Mouse (Mus musculus): ENCODE results near the gene Galnt4. TPM values are rescaled to one million over a fixed set of nuclear protein-coding genes. Genes with fewer than 3 reads are reported as not detected.
A peak's percentile ranks its signal among the peaks of the same experiment; 100 is the strongest.

Gene Galnt4
- polyA plus RNA-seq, 1 experiment = 1.3 TPM

- H3K4me1 ChIP-seq (ENCODE audit: control insufficient read depth, insufficient read depth, low read length) = 0 out of 2 replicates have a peak, but pooled peaks cover 1% of the 10 kb centered on the region
- TF ChIP-seq CTCF (IDR thresholded peaks at IDR 0.05; ENCODE audit: extremely low read depth, insufficient read depth, low read length) (no peak), POLR2A (IDR thresholded peaks at IDR 0.05; ENCODE audit: extremely low read depth, insufficient read depth, low read length) (no peak)
- H3K27ac ChIP-seq (ENCODE audit: insufficient read depth, low read length) = peak overlapping the region; percentile 55; the same call in 1 of the 2 replicates
- peak overlapping the region; percentile 91; the same call in 1 of the 2 replicates for H3K4me3 ChIP-seq (ENCODE audit: insufficient read depth, low read length)
Observed at GRCm38 (mm10) chr10:99108431-99108982, 548 bp downstream of the Galnt4 start.

GRCm38 (mm10) chr10:99113533-99113932 lies 5.6 kb downstream of the Galnt4 start:
- Histone ChIP-seq H3K4me3 (ENCODE audit: insufficient read depth, low read length) (no peak overlapping the region), H3K27ac (ENCODE audit: insufficient read depth, low read length) (no peak overlapping the region), H3K4me1 (ENCODE audit: control insufficient read depth, insufficient read depth, low read length) (no peaks in the 10 kb centered on the region)
- TF ChIP-seq CTCF (IDR thresholded peaks at IDR 0.05; ENCODE audit: extremely low read depth, insufficient read depth, low read length) (no peak), POLR2A (IDR thresholded peaks at IDR 0.05; ENCODE audit: extremely low read depth, insufficient read depth, low read length) (no peak)

GRCm38 (mm10) chr10:99114295-99114694 lies 6.3 kb downstream of the Galnt4 start:
- no peak for TF ChIP-seq CTCF (IDR thresholded peaks at IDR 0.05; ENCODE audit: extremely low read depth, insufficient read depth, low read length)
- TF ChIP-seq POLR2A (IDR thresholded peaks at IDR 0.05; ENCODE audit: extremely low read depth, insufficient read depth, low read length) = no peak
- Histone ChIP-seq H3K4me3 (ENCODE audit: insufficient read depth, low read length) (no peak overlapping the region), H3K27ac (ENCODE audit: insufficient read depth, low read length) (no peak overlapping the region)

GRCm38 (mm10) chr10:99115471-99116236 lies 7.7 kb downstream of the Galnt4 start:
- Histone ChIP-seq H3K4me3 (ENCODE audit: insufficient read depth, low read length) (0 out of 2 replicates have a peak overlapping the region, but pooled peaks have one; percentile 2), H3K4me1 (ENCODE audit: control insufficient read depth, insufficient read depth, low read length) (no peaks in the 10 kb centered on the region), H3K27ac (ENCODE audit: insufficient read depth, low read length) (no peak overlapping the region)
- TF ChIP-seq POLR2A (IDR thresholded peaks at IDR 0.05; ENCODE audit: extremely low read depth, insufficient read depth, low read length) (no peak), CTCF (IDR thresholded peaks at IDR 0.05; ENCODE audit: extremely low read depth, insufficient read depth, low read length) (no peak)

More at GRCm38 (mm10) chr10:99114295-99114694, 6.3 kb downstream of the Galnt4 start:
- H3K4me1 ChIP-seq (ENCODE audit: control insufficient read depth, insufficient read depth, low read length) = no peaks in the 10 kb centered on the region

GRCm38 (mm10) chr10:99116237-99116632 lies 8.3 kb downstream of the Galnt4 start:
- no peak overlapping the region for H3K27ac ChIP-seq (ENCODE audit: insufficient read depth, low read length)
- TF ChIP-seq CTCF (IDR thresholded peaks at IDR 0.05; ENCODE audit: extremely low read depth, insufficient read depth, low read length) (no peak), POLR2A (IDR thresholded peaks at IDR 0.05; ENCODE audit: extremely low read depth, insufficient read depth, low read length) (no peak)
- H3K4me1 ChIP-seq (ENCODE audit: control insufficient read depth, insufficient read depth, low read length) = no peaks in the 10 kb centered on the region
- H3K4me3 ChIP-seq (ENCODE audit: insufficient read depth, low read length) = 0 out of 2 replicates have a peak overlapping the region, but pooled peaks have one; percentile 2

- no peaks in the 10 kb centered on the region for H3K4me1 ChIP-seq (ENCODE audit: control insufficient read depth, insufficient read depth, low read length)
- TF ChIP-seq POLR2A (IDR thresholded peaks at IDR 0.05; ENCODE audit: extremely low read depth, insufficient read depth, low read length) (no peak), CTCF (IDR thresholded peaks at IDR 0.05; ENCODE audit: extremely low read depth, insufficient read depth, low read length) (no peak)
- no peak overlapping the region for H3K4me3 ChIP-seq (ENCODE audit: insufficient read depth, low read length)
- H3K27ac ChIP-seq (ENCODE audit: insufficient read depth, low read length) = no peak overlapping the region
Observed at GRCm38 (mm10) chr10:99116650-99117615, 9.0 kb downstream of the Galnt4 start.

- no peaks in the 10 kb centered on the region for H3K4me1 ChIP-seq (ENCODE audit: control insufficient read depth, insufficient read depth, low read length)
- no peak overlapping the region for H3K4me3 ChIP-seq (ENCODE audit: insufficient read depth, low read length)
- TF ChIP-seq POLR2A (IDR thresholded peaks at IDR 0.05; ENCODE audit: extremely low read depth, insufficient read depth, low read length) (no peak), CTCF (IDR thresholded peaks at IDR 0.05; ENCODE audit: extremely low read depth, insufficient read depth, low read length) (no peak)
- H3K27ac ChIP-seq (ENCODE audit: insufficient read depth, low read length) = no peak overlapping the region
Observed at GRCm38 (mm10) chr10:99117876-99118275, 9.9 kb downstream of the Galnt4 start.

GRCm38 (mm10) chr10:99118697-99119096 lies 10.7 kb downstream of the Galnt4 start:
- no peak for TF ChIP-seq POLR2A (IDR thresholded peaks at IDR 0.05; ENCODE audit: extremely low read depth, insufficient read depth, low read length)
- TF ChIP-seq CTCF (IDR thresholded peaks at IDR 0.05; ENCODE audit: extremely low read depth, insufficient read depth, low read length) = no peak
- Histone ChIP-seq H3K4me3 (ENCODE audit: insufficient read depth, low read length) (no peak overlapping the region), H3K4me1 (ENCODE audit: control insufficient read depth, insufficient read depth, low read length) (no peaks in the 10 kb centered on the region), H3K27ac (ENCODE audit: insufficient read depth, low read length) (no peak overlapping the region)

GRCm38 (mm10) chr10:99119471-99119870 lies 11.5 kb downstream of the Galnt4 start:
- Histone ChIP-seq H3K4me1 (ENCODE audit: control insufficient read depth, insufficient read depth, low read length) (no peaks in the 10 kb centered on the region), H3K4me3 (ENCODE audit: insufficient read depth, low read length) (no peak overlapping the region)
- TF ChIP-seq CTCF (IDR thresholded peaks at IDR 0.05; ENCODE audit: extremely low read depth, insufficient read depth, low read length) = no peak
- TF ChIP-seq POLR2A (IDR thresholded peaks at IDR 0.05; ENCODE audit: extremely low read depth, insufficient read depth, low read length) = no peak

More at GRCm38 (mm10) chr10:99119471-99119870, 11.5 kb downstream of the Galnt4 start:
- H3K27ac ChIP-seq (ENCODE audit: insufficient read depth, low read length) = no peak overlapping the region
